Mouse (Mus musculus): ENCODE data around the gene Efcab9.

Efcab9 gene

DNA sequence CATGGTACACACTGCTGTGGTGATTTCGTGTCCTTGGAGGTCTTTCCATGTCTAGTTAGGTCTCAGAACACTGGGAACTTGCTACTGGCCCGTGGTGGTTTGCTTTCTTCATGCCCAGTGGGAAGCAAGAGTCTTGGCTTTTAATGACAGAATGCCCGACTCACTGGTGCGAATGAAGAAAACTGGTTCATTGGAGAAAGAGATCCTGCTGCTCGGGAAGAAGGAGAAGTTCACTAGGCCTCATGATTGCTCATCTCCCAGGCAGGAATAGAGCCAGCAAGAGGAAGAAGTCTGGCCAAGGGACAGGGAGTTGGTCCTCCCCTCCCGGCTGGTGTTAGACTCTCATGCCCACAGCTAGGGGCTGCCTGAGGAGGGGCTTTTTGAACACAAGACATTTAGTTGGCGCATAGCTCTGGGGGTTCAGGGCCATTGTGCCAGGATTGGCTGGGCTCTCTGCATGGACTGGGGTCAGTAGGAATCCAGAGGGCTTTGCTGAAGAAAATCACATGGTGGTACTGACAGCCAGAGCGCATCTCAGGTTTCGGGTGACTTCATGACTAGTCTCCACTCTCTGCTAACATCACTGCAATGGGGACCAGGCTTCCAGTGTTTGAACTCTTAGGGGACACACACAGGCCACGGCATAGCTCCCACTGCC, 24.6 kb upstream of the Efcab9 start:
- no peak for DNase-seq (ENCODE audit: low read depth, low spot score)

DNA sequence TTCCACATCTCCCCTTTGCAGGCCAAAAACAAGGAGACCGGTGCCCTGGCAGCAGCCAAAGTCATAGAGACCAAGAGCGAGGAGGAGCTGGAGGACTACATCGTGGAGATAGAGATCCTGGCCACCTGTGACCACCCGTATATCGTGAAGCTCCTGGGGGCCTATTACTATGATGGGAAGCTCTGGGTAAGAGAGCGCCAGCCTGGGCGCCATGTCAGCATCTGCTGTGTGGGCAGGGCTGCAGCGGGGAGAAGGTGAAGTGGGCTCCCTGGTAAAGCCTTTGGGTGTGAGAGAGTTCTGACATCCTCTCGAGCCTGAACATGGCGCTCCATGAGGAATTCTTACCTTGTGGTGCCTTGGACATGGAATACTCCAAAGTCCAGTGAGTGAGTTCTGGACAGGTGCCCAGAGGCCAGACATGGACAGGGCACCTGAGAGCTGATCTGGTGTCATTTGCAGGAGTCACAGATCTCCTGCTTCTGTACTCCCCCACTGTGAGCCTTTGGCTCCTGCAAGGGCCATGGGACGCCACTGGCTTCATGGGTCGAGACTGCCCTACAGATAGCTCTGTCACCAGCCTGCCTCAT, 23.3 kb upstream of the Efcab9 start:
- no peak for DNase-seq (ENCODE audit: low read depth, low spot score)

DNA sequence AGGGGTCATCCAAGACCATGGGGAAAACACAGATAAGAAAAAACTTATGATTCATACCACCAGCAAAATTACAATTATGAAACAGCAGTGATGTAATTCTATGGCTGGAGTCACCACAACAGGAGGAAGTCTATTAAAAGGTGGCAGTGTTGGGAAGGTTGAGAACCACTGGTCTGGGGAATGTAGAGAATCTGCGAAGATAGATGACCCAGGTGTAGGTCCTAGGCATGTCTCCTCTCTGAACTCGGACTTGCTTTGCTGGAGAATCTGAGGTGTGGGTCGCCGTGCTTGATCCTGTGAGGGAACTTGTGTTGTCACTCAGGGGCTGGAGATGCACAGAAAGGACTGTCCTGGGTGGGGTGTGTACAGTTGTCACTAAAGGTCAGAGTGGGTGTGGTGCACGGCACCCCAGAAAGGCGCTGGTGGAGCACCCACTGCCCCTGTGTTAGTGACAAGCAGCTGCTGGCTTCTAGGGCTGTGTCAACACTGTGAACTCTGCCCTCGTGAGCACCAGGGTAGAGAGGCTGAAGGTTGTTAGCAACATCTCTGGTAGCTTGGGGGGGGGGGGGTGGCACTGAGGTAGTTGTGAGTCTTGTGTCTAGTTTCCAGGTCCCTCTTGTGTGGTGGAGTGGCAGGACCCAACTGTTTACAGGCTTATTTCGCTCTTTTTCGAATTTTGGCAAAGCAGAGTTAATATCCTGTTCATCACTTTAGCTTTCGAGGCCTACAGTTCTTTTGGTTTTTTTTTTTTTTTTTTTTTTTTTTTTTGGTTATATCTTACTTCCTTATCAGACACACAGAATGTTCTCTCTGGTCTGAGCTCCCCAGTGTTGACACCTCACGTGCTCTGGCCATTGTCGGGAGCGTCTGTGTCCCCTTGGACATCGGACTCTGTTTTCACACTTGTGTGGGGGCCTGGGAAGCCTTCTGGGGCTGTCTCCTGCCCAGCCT, 22.5 kb upstream of the Efcab9 start:
- no peak for DNase-seq (ENCODE audit: low read depth, low spot score)

- no peak for DNase-seq (ENCODE audit: low read depth, low spot score)
These were observed 21.6 kb upstream of the Efcab9 start for GRCm38 (mm10) chr11:32553311-32554140.

- DNase-seq (ENCODE audit: low read depth, low spot score), result no peak
These were observed 20.7 kb upstream of the Efcab9 start for GRCm38 (mm10) chr11:32552401-32553090.

DNA sequence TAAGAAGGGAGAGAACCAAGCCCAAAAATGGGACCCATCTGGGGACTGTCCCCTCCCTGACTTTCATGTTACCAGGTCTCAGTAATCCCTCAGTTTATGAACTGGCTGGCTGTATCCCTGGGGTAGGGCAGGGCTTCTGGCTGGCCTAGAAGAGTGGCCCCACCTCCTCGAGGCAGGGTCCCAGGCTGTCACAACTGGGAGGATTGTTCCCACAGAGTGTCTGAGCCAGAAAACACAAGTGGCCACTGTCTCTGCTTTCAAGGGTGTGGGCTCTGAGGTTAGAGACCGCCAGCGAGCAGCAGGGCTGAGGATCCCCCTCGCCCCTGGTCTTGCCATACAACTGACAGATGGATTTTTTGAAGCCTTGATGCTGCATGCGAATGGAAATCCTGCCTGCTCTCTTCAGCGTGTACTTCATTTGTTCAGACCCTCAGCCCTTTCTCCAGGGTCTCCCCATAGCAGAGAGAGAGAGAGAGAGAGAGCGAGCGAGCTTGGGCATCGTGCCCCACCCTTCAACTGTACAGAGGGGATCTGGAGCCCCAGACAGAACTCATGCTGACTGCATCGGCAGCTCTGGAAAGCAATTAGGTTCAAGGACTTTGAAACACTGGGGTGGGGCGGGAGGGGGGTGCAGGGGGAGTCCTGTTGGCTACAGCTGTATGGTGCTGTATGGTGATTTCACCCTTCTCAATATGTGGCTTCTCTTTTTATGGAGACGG, 19.9 kb upstream of the Efcab9 start:
- no peak for DNase-seq (ENCODE audit: low read depth, low spot score)

- no peak for DNase-seq (ENCODE audit: low read depth, low spot score)
These were observed 19.2 kb upstream of the Efcab9 start for GRCm38 (mm10) chr11:32551056-32551455.

DNA sequence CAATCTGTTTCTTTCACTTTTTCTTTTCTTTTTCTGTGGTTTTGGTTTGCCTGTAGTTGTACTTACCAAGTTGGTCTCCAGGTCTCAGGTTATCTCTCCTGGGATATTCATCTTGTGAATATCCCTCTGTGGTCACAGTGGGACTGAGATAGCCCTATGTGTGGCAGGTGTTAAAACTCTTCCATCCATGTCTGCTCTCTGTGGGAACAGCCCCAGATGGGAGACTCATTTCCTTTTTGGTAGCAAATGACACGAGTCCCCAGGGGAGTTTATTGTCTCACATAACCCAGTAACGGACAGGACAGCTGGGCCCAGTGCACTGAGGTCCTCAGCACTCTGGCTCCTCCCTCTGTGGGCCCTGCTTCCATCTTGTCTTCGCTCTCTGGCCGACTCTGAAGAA, 18.2 kb upstream of the Efcab9 start:
- no peak for DNase-seq (ENCODE audit: low read depth, low spot score)

- DNase-seq (ENCODE audit: low read depth, low spot score), result no peak
These were observed 17.4 kb upstream of the Efcab9 start for GRCm38 (mm10) chr11:32549236-32549635.

- no peak for DNase-seq (ENCODE audit: low read depth, low spot score)
These were observed 16.4 kb upstream of the Efcab9 start for GRCm38 (mm10) chr11:32548240-32548639.

- DNase-seq (ENCODE audit: low read depth, low spot score), result no peak
These were observed 15.6 kb upstream of the Efcab9 start for GRCm38 (mm10) chr11:32547391-32547947.

DNA sequence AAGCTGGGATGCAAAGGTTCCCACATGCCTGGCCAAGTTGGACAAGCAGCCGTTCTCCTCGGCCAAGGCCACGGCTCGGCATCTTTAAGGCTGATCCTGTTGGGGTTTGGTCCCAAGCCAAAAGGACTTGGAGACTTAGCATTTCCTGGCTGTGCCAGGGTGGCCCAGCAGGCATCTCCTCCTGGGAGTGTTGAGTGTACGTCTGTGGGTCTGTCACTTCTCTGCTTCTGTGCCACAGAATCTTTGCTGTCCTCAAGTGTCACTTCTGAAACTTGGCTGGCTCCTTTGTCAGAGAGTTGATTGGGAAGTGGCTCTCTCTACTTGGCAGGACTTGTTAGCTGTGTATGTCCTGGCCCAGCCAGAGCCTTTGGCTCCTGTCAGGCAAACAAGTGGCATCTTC, 14.6 kb upstream of the Efcab9 start:
- DNase-seq (ENCODE audit: low read depth, low spot score), result no peak

DNA sequence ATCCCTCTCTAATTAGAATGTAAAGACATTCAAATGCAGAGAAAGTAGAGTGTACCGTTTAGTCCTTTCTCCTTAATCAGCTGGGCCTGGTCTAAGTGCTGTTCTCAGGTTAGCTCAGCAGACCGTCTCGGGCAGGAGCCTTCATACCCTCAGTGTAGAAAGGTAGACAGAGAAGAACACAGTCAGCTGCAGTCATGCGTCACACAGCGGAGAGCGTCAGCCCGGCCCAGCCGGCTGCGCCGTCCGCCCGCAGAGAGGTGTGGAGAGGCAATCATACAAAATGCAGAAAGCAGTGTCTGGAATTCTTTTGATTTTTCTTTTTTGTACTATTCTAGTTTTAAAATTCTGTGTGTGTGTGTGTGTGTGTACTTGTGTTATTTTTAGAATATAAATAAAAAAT, 13.7 kb upstream of the Efcab9 start:
- no peak for DNase-seq (ENCODE audit: low read depth, low spot score)

- no peak for DNase-seq (ENCODE audit: low read depth, low spot score)
These were observed 12.6 kb upstream of the Efcab9 start for GRCm38 (mm10) chr11:32544497-32544896.

GRCm38 (mm10) chr11:32544041-32544440, 12.2 kb upstream of the Efcab9 start:
- DNase-seq (ENCODE audit: low read depth, low spot score), result no peak

- DNase-seq (ENCODE audit: low read depth, low spot score), result no peak
These were observed 11.0 kb upstream of the Efcab9 start for GRCm38 (mm10) chr11:32542687-32543411.

GRCm38 (mm10) chr11:32542181-32542580, 10.3 kb upstream of the Efcab9 start:
- no peak for DNase-seq (ENCODE audit: low read depth, low spot score)

GRCm38 (mm10) chr11:32540463-32540862, 8.6 kb upstream of the Efcab9 start:
- no peak for DNase-seq (ENCODE audit: low read depth, low spot score)

DNA sequence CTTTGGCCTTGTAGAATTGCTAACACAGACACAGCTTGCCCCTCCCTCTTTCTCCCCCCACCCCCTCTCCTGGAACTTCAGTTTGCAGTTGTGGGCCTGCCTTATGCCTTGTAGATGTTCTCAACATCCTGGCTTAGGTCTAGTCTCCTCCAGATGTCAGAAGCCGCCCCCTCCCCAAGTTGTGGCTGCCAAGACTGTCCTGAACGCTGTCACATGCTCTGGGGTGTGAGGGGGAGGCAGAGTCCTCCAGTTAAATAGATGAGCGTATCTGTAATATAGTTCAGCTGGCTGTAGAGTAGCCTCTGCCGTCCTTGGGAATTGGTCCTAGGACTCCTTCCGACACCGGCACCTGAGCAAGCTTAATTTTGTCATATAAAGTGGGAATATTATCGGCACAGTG, 7.8 kb upstream of the Efcab9 start:
- no peak for DNase-seq (ENCODE audit: low read depth, low spot score)
